Mouse (Mus musculus): Measurements from ENCODE around the gene Snd1. TPM values are rescaled to one million over a fixed set of nuclear protein-coding genes. Genes with fewer than 3 reads are reported as not detected.
A peak's percentile ranks its signal among the peaks of the same experiment; 100 is the strongest.

Gene Snd1
- polyA plus RNA-seq, 1 experiment from 2014 or later, result 79.3 TPM

GRCm38 (mm10) chr6:28831854-28832750 lies 357.2 kb downstream of the Snd1 start:
- no peaks in the 10 kb centered on the region for H3K36me3 ChIP-seq (ENCODE audit: insufficient read depth, low read length)
- no peaks in the 10 kb centered on the region for H3K4me1 ChIP-seq (replicated peaks; ENCODE audit: insufficient read depth, low read length)
- WGBS, result under 1% methylated on average over 74 of the region's 82 CpGs
- peak; percentile 45 for ATAC-seq (replicated peaks; ENCODE audit: low FRiP score, low read depth)
- no peak overlapping the region for H3K27ac ChIP-seq
- TF ChIP-seq CTCF (IDR thresholded peaks at IDR 0.05; ENCODE audit: low read depth), result no peak
- DNase-seq (ENCODE audit: low spot score), result peak; percentile 62
- H3K27me3 ChIP-seq (ENCODE audit: insufficient read depth, low read length), result no peaks in the 10 kb centered on the region
- peak overlapping the region; percentile 62 for H3K4me3 ChIP-seq (replicated peaks; ENCODE audit: low read depth, low read length)
- peak overlapping the region; percentile 66 for H3K9ac ChIP-seq (ENCODE audit: low read depth, low read length)
- H3K9me3 ChIP-seq (replicated peaks; ENCODE audit: low read length), result no peaks in the 10 kb centered on the region
- H3K4me2 ChIP-seq (ENCODE audit: low read length), result peak overlapping the region; percentile 100

- Histone ChIP-seq H3K9ac (ENCODE audit: low read depth, low read length) (peak overlapping the region; percentile 66), H3K27me3 (ENCODE audit: insufficient read depth, low read length) (no peaks in the 10 kb centered on the region), H3K9me3 (replicated peaks; ENCODE audit: low read length) (no peaks in the 10 kb centered on the region), H3K4me1 (replicated peaks; ENCODE audit: insufficient read depth, low read length) (no peaks in the 10 kb centered on the region), H3K4me3 (replicated peaks; ENCODE audit: low read depth, low read length) (peak overlapping the region; percentile 62), H3K36me3 (ENCODE audit: insufficient read depth, low read length) (no peaks in the 10 kb centered on the region), H3K4me2 (ENCODE audit: low read length) (peak overlapping the region; percentile 100), H3K27ac (peak overlapping the region; percentile 31; the same call in 1 of the 2 replicates)
- TF ChIP-seq CTCF (IDR thresholded peaks at IDR 0.05; ENCODE audit: low read depth), result no peak
- ATAC-seq (replicated peaks; ENCODE audit: low FRiP score, low read depth) (peak; percentile 44), DNase-seq (ENCODE audit: low spot score) (peak; percentile 56)
- WGBS, result under 1% methylated on average over 56 of the region's 58 CpGs
Observed at GRCm38 (mm10) chr6:28832751-28833291, 357.9 kb downstream of the Snd1 start.

- Histone ChIP-seq H3K27ac (no peak overlapping the region), H3K4me1 (replicated peaks; ENCODE audit: insufficient read depth, low read length) (no peaks in the 10 kb centered on the region), H3K9ac (ENCODE audit: low read depth, low read length) (0 out of 2 replicates have a peak overlapping the region, but pooled peaks have one; percentile 5), H3K4me2 (ENCODE audit: low read length) (peak overlapping the region; percentile 100), H3K9me3 (replicated peaks; ENCODE audit: low read length) (no peaks in the 10 kb centered on the region), H3K36me3 (ENCODE audit: insufficient read depth, low read length) (no peaks in the 10 kb centered on the region), H3K27me3 (ENCODE audit: insufficient read depth, low read length) (no peaks in the 10 kb centered on the region), H3K4me3 (replicated peaks; ENCODE audit: low read depth, low read length) (peak overlapping the region; percentile 62)
- DNase-seq (ENCODE audit: low spot score) (peak; percentile 47), ATAC-seq (replicated peaks; ENCODE audit: low FRiP score, low read depth) (peak; percentile 76)
- 3% methylated on average over 43 of the region's 43 CpGs for WGBS
- no peak for TF ChIP-seq CTCF (IDR thresholded peaks at IDR 0.05; ENCODE audit: low read depth)
Observed at GRCm38 (mm10) chr6:28833380-28833822, 358.5 kb downstream of the Snd1 start.

- no peak for ATAC-seq (replicated peaks; ENCODE audit: low FRiP score, low read depth)
- no peak overlapping the region for H3K27ac ChIP-seq
Observed at GRCm38 (mm10) chr6:28834046-28834445, 359.1 kb downstream of the Snd1 start.

GRCm38 (mm10) chr6:28836600-28836999 lies 361.7 kb downstream of the Snd1 start:
- no peaks in the 10 kb centered on the region for H3K36me3 ChIP-seq (ENCODE audit: insufficient read depth, low read length)
- no peak overlapping the region for H3K4me2 ChIP-seq (ENCODE audit: low read length)
- H3K27me3 ChIP-seq (ENCODE audit: insufficient read depth, low read length), result no peaks in the 10 kb centered on the region
- no peak overlapping the region for H3K27ac ChIP-seq
- no peaks in the 10 kb centered on the region for H3K9me3 ChIP-seq (replicated peaks; ENCODE audit: low read length)
- H3K9ac ChIP-seq (ENCODE audit: low read depth, low read length), result no peak overlapping the region
- H3K4me3 ChIP-seq (replicated peaks; ENCODE audit: low read depth, low read length), result no peak overlapping the region
- no peaks in the 10 kb centered on the region for H3K4me1 ChIP-seq (replicated peaks; ENCODE audit: insufficient read depth, low read length)
- ATAC-seq (replicated peaks; ENCODE audit: low FRiP score, low read depth), result no peak
- peak; percentile 63 for TF ChIP-seq CTCF (IDR thresholded peaks at IDR 0.05; ENCODE audit: low read depth)
- DNase-seq (ENCODE audit: low spot score), result peak; percentile 28

More at GRCm38 (mm10) chr6:28834046-28834445, 359.1 kb downstream of the Snd1 start:
- Histone ChIP-seq H3K4me3 (replicated peaks; ENCODE audit: low read depth, low read length) (no peak overlapping the region), H3K4me2 (ENCODE audit: low read length) (0 out of 2 replicates have a peak overlapping the region, but pooled peaks have one; percentile 100), H3K4me1 (replicated peaks; ENCODE audit: insufficient read depth, low read length) (no peaks in the 10 kb centered on the region), H3K36me3 (ENCODE audit: insufficient read depth, low read length) (no peaks in the 10 kb centered on the region), H3K9me3 (replicated peaks; ENCODE audit: low read length) (no peaks in the 10 kb centered on the region), H3K9ac (ENCODE audit: low read depth, low read length) (no peak overlapping the region), H3K27me3 (ENCODE audit: insufficient read depth, low read length) (no peaks in the 10 kb centered on the region)
- DNase-seq (ENCODE audit: low spot score), result no peak
- TF ChIP-seq CTCF (IDR thresholded peaks at IDR 0.05; ENCODE audit: low read depth), result no peak
- 73% methylated on average over 2 of the region's 2 CpGs for WGBS

GRCm38 (mm10) chr6:28841569-28841968 lies 366.6 kb downstream of the Snd1 start:
- Histone ChIP-seq H3K27ac (no peak overlapping the region), H3K9me3 (replicated peaks; ENCODE audit: low read length) (no peaks in the 10 kb centered on the region)

More at GRCm38 (mm10) chr6:28841569-28841968, 366.6 kb downstream of the Snd1 start:
- Histone ChIP-seq H3K27me3 (ENCODE audit: insufficient read depth, low read length) (no peaks in the 10 kb centered on the region), H3K4me1 (replicated peaks; ENCODE audit: insufficient read depth, low read length) (no peaks in the 10 kb centered on the region; the same call in 1 of the 2 replicates), H3K36me3 (ENCODE audit: insufficient read depth, low read length) (no peaks in the 10 kb centered on the region), H3K4me3 (replicated peaks; ENCODE audit: low read depth, low read length) (no peak overlapping the region), H3K9ac (ENCODE audit: low read depth, low read length) (no peak overlapping the region), H3K4me2 (ENCODE audit: low read length) (no peak overlapping the region)
- no peak for TF ChIP-seq CTCF (IDR thresholded peaks at IDR 0.05; ENCODE audit: low read depth)
- DNase-seq (ENCODE audit: low spot score) (no peak), ATAC-seq (replicated peaks; ENCODE audit: low FRiP score, low read depth) (no peak)
- WGBS, result 85% methylated on average over 3 of the region's 3 CpGs

Data from kidney, postnatal 0 days (tissue).